ENCODE assay signal across 8 mouse cellular contexts in the genomic region with DNA sequence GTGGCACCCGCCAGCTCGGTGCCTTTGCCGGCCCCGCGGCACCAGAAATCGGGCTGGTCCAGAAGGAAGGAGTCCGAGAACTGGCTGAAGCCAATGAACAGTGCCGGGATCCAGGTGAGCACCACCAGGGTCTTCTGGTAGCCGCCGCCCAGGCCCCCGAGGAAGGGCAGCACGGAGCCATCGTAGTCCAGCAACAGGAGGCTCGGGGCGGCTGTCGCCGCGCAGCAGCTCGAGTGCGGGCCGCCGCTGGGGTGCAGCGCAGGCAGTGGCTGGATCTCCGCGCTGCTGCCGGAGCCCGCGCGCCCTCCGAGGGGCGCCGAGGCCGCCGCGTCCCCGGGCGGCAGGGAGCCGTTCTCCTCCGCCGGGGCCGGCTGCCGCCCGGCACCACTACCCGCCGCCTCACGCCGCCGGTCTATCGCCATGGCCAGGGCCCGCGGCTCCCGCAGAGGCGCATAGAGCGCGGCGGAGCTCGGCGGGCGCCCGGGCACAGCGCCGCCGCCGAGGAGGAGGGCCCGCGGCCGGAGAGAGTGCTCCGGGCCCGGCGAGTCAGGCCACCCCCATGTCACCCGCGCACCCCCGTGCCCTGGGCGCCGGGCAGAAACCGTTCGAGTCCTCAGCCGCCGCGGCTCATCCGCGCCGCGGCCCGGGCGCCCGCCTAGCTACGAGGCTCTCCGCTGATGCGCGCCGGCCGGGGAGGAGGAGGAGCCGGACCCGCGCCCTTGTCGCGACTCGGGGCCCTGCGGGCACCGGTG. TPM values are rescaled to one million over a fixed set of nuclear protein-coding genes. Genes with fewer than 3 reads are reported as not detected.
DNase-seq lines count a peak whose midpoint lies in the region; ATAC-seq and TF ChIP-seq lines count a peak whose summit lies in the region.

No protein-coding gene starts in this region.

- no peaks in the 10 kb centered on the region for H3K27me3 ChIP-seq in heart, adult 2 months (ENCODE audit: control insufficient read depth, insufficient read depth, low read length)
- no peaks in the 10 kb centered on the region for H3K27me3 ChIP-seq in forebrain, embryonic 14.5 days (replicated peaks; ENCODE audit: control insufficient read depth, insufficient read depth, low read length)
- peaks cover 46% of the 10 kb centered on the region for H3K27me3 ChIP-seq in intestine, embryonic 14.5 days (replicated peaks; ENCODE audit: control insufficient read depth, insufficient read depth, low read length)
- H3K27me3 ChIP-seq in liver, embryonic 11.5 days (replicated peaks; ENCODE audit: control insufficient read depth, insufficient read depth, low read length): no peaks in the 10 kb centered on the region; the same call in 1 of the 2 replicates
- no peaks in the 10 kb centered on the region for H3K27me3 ChIP-seq in neural tube, embryonic 13.5 days
- no peaks in the 10 kb centered on the region; the same call in 1 of the 2 replicates for H3K27me3 ChIP-seq in thymus, adult 2 months (ENCODE audit: control insufficient read depth, insufficient read depth, low read length)

- no peaks in the 10 kb centered on the region for H3K9me3 ChIP-seq in forebrain, embryonic 14.5 days (replicated peaks; ENCODE audit: control insufficient read depth, low read length)
- H3K9me3 ChIP-seq in intestine, embryonic 14.5 days (ENCODE audit: control insufficient read depth, low read length): no peaks in the 10 kb centered on the region
- H3K9me3 ChIP-seq in liver, embryonic 11.5 days (ENCODE audit: control insufficient read depth, low read length): no peaks in the 10 kb centered on the region
- no peaks in the 10 kb centered on the region for H3K9me3 ChIP-seq in neural tube, embryonic 13.5 days

- peak overlapping the region; percentile 90 for H3K4me2 ChIP-seq in forebrain, embryonic 14.5 days (ENCODE audit: low read length)
- peak overlapping the region; percentile 98 for H3K4me2 ChIP-seq in intestine, embryonic 14.5 days (ENCODE audit: low read length)
- H3K4me2 ChIP-seq in liver, embryonic 11.5 days: peak overlapping the region; percentile 91
- peak overlapping the region; percentile 88 for H3K4me2 ChIP-seq in neural tube, embryonic 13.5 days

- H3K4me1 ChIP-seq in heart, adult 2 months (ENCODE audit: control insufficient read depth, insufficient read depth, low read length): peaks cover 1% of the 10 kb centered on the region
- peaks cover 33% of the 10 kb centered on the region for H3K4me1 ChIP-seq in forebrain, embryonic 14.5 days (ENCODE audit: control insufficient read depth, insufficient read depth, low read length)
- H3K4me1 ChIP-seq in intestine, embryonic 14.5 days (replicated peaks; ENCODE audit: control insufficient read depth, insufficient read depth, low read length): peaks cover 8% of the 10 kb centered on the region; the same call in 1 of the 2 replicates
- H3K4me1 ChIP-seq in liver, embryonic 11.5 days (replicated peaks; ENCODE audit: control insufficient read depth, insufficient read depth, low read length): peaks cover 36% of the 10 kb centered on the region
- H3K4me1 ChIP-seq in neural tube, embryonic 13.5 days (replicated peaks): peaks cover 56% of the 10 kb centered on the region
- peaks cover 10% of the 10 kb centered on the region for H3K4me1 ChIP-seq in thymus, adult 2 months (replicated peaks; ENCODE audit: control insufficient read depth, insufficient read depth, low read length)

- under 1% methylated on average over 71 of the region's 101 CpGs for WGBS in heart, adult 2 months
- WGBS in forebrain, embryonic 14.5 days: under 1% methylated on average over 91 of the region's 101 CpGs
- WGBS in intestine, embryonic 14.5 days: under 1% methylated on average over 67 of the region's 101 CpGs
- WGBS in liver, embryonic 11.5 days: under 1% methylated on average over 61 of the region's 101 CpGs
- under 1% methylated on average over 59 of the region's 101 CpGs for WGBS in neural tube, embryonic 13.5 days
- WGBS in thymus, adult 2 months: 1% methylated on average over 91 of the region's 101 CpGs

- H3K9ac ChIP-seq in heart, adult 2 months (ENCODE audit: low read depth, low read length): peak overlapping the region; percentile 87
- peak overlapping the region; percentile 93 for H3K9ac ChIP-seq in forebrain, embryonic 14.5 days (ENCODE audit: low read length)
- H3K9ac ChIP-seq in intestine, embryonic 14.5 days (ENCODE audit: low read length): peak overlapping the region; percentile 67
- H3K9ac ChIP-seq in liver, embryonic 11.5 days (ENCODE audit: low read depth, low read length): peak overlapping the region; percentile 95
- peak overlapping the region; percentile 98 for H3K9ac ChIP-seq in neural tube, embryonic 13.5 days

- TF ChIP-seq CTCF in heart, adult 2 months (IDR thresholded peaks at IDR 0.05): no peak
- TF ChIP-seq CTCF in thymus, adult 2 months (IDR thresholded peaks at IDR 0.05; ENCODE audit: borderline replicate concordance, control insufficient read depth, extremely low read depth, insufficient read depth, low read length, poor library complexity): no peak

- ATAC-seq in forebrain, embryonic 14.5 days: peak; percentile 68
- ATAC-seq in intestine, embryonic 14.5 days (replicated peaks; ENCODE audit: low FRiP score, low TSS enrichment, low read depth): peak; percentile 46
- ATAC-seq in liver, embryonic 11.5 days (replicated peaks; ENCODE audit: low FRiP score): peak; percentile 8
- peak; percentile 67 for ATAC-seq in neural tube, embryonic 13.5 days (ENCODE audit: low read depth)

- TF ChIP-seq EP300 in heart, adult 2 months (IDR thresholded peaks at IDR 0.05; ENCODE audit: insufficient read depth, low read depth, low read length): no peak

- peak overlapping the region; percentile 73 for H3K4me3 ChIP-seq in heart, adult 2 months
- peak overlapping the region; percentile 91 for H3K4me3 ChIP-seq in forebrain, embryonic 14.5 days (ENCODE audit: low read depth, low read length)
- peak overlapping the region; percentile 62 for H3K4me3 ChIP-seq in intestine, embryonic 14.5 days (ENCODE audit: low read depth, low read length)
- H3K4me3 ChIP-seq in liver, embryonic 11.5 days (ENCODE audit: low read depth, low read length): peak overlapping the region; percentile 88
- H3K4me3 ChIP-seq in neural tube, embryonic 13.5 days: peak overlapping the region; percentile 94
- H3K4me3 ChIP-seq in thymus, adult 2 months (ENCODE audit: control insufficient read depth, insufficient read depth, low read length): peak overlapping the region; percentile 63

- no peaks in the 10 kb centered on the region for H3K79me2 ChIP-seq in heart, adult 2 months (replicated peaks; ENCODE audit: control insufficient read depth, insufficient read depth, low read length)

- no peaks in the 10 kb centered on the region for H3K36me3 ChIP-seq in heart, adult 2 months (ENCODE audit: control insufficient read depth, insufficient read depth, low read length)
- H3K36me3 ChIP-seq in forebrain, embryonic 14.5 days (ENCODE audit: control insufficient read depth, insufficient read depth, low read length): no peaks in the 10 kb centered on the region
- no peaks in the 10 kb centered on the region for H3K36me3 ChIP-seq in intestine, embryonic 14.5 days (ENCODE audit: control insufficient read depth, insufficient read depth, low read length)
- no peaks in the 10 kb centered on the region for H3K36me3 ChIP-seq in liver, embryonic 11.5 days (ENCODE audit: control insufficient read depth, insufficient read depth, low read length)
- H3K36me3 ChIP-seq in neural tube, embryonic 13.5 days: no peaks in the 10 kb centered on the region
- no peaks in the 10 kb centered on the region for H3K36me3 ChIP-seq in thymus, adult 2 months (ENCODE audit: control insufficient read depth, insufficient read depth, low read length)

- peak overlapping the region; percentile 93 for H3K27ac ChIP-seq in heart, adult 2 months
- peak overlapping the region; percentile 76 for H3K27ac ChIP-seq in forebrain, embryonic 14.5 days (ENCODE audit: low read depth, low read length)
- 0 out of 2 replicates have a peak overlapping the region, but pooled peaks have one; percentile 11 for H3K27ac ChIP-seq in intestine, embryonic 14.5 days (ENCODE audit: low read depth)
- H3K27ac ChIP-seq in liver, embryonic 11.5 days (ENCODE audit: low read depth, low read length): peak overlapping the region; percentile 82
- H3K27ac ChIP-seq in neural tube, embryonic 13.5 days (replicated peaks): peak overlapping the region; percentile 90
- H3K27ac ChIP-seq in thymus, adult 2 months (ENCODE audit: control insufficient read depth, insufficient read depth, low read length): no peak overlapping the region

- intact Hi-C loops in heart, adult 2 months (cut with DNase I): loop anchor here (1.0 to 10.0 kb wide), 3 partner anchors 153 to 290 kb away; no protein-coding TSS in a partner anchor

- peak; percentile 53 to 60 for DNase-seq in heart, adult 2 months
- no peak for DNase-seq in heart, adult 8-10 months (ENCODE audit: low spot score)
- peak; percentile 51 for DNase-seq in adrenal gland, postnatal 25 days
- DNase-seq in forebrain, embryonic 14.5 days (ENCODE audit: low spot score): peak; percentile 58
- no peak for DNase-seq in intestine, embryonic 14.5 days (ENCODE audit: low spot score)
- peak; percentile 70 for DNase-seq in liver, embryonic 11.5 days (ENCODE audit: low spot score)
- peak; percentile 29 for DNase-seq in thymus, adult 2 months

- no peak for TF ChIP-seq POLR2A in heart, adult 2 months (IDR thresholded peaks at IDR 0.05; ENCODE audit: insufficient read depth, low read depth, low read length)
- no peak for TF ChIP-seq POLR2A in thymus, adult 2 months (IDR thresholded peaks at IDR 0.05; ENCODE audit: control insufficient read depth, extremely low read depth, insufficient read depth, low read length, poor library complexity)

RNA-seq across cellular contexts. Expression of a gene that starts 0.4 kb away (rescaled TPM):
- 10 to 100 TPM; 11.1 to 14.2 TPM for total RNA-seq in heart, adult 2 months (2021)
- polyA plus RNA-seq in heart, adult 2 months (2012; rRNA removed): 12.1 and 12.2 TPM in 2 replicates
- 10 to 100 TPM in 2 of 4 experiments, 1 to 10 TPM in 2; 8.8 to 12.5 (median 10.9) TPM for total RNA-seq in heart, adult 8-10 months (2022)
- total RNA-seq in adrenal gland, postnatal 25 days (2021): 3.8 and 8.2 TPM in 2 replicates
- polyA plus RNA-seq in forebrain, embryonic 14.5 days (2014; fragmentation: Nextera tagmentation; extraction: Ambion mirVana): 14.0 and 14.2 TPM in 2 replicates
- 3.2 and 4.0 TPM in 2 replicates for polyA plus RNA-seq in intestine, embryonic 14.5 days (2014; fragmentation: Nextera tagmentation; extraction: Ambion mirVana)
- 11.0 and 11.6 TPM in 2 replicates for polyA plus RNA-seq in liver, embryonic 11.5 days (2014; fragmentation: Nextera tagmentation; extraction: Ambion mirVana)
- 13.4 TPM in 2 replicates for polyA plus RNA-seq in neural tube, embryonic 13.5 days (2015; fragmentation: Nextera tagmentation; extraction: Ambion mirVana)
- polyA plus RNA-seq in thymus, adult 2 months (2012; rRNA removed): 9.4 and 12.7 TPM in 2 replicates

Comparison
In these comparisons a context has a peak if more than half of its experiments do, and no peak if none do; other contexts are left out.
1. DNase-seq: peak in heart, adult 2 months (2 of 2), adrenal gland, postnatal 25 days (single experiment), forebrain, embryonic 14.5 days (single experiment), liver, embryonic 11.5 days (single experiment) and thymus, adult 2 months (single experiment); none in heart, adult 8-10 months (single experiment) and intestine, embryonic 14.5 days (single experiment).
2. ATAC-seq: peak in every context shown above with its lines; median percentile 68 in forebrain, embryonic 14.5 days; 67 in neural tube, embryonic 13.5 days; 46 in intestine, embryonic 14.5 days; 8 in liver, embryonic 11.5 days.
3. Peak in every context shown above with its lines, with median percentiles within 50 percentile points of each other: H3K4me3 ChIP-seq, H3K9ac ChIP-seq and H3K4me2 ChIP-seq.